Mouse (Mus musculus): Measurements from ENCODE around the gene Slamf6.
"Not testable (repeated sequence)": the region's sequence is repeated elsewhere in the genome, so short reads cannot be mapped to it uniquely, and the experiment has no call there.

Slamf6 gene

GRCm38 (mm10) chr1:171917305-171918039, at the start of gene Slamf6:
Slamf6 (plus strand) TSS chr1:171917515.
- DNase-seq, result no peak

DNA sequence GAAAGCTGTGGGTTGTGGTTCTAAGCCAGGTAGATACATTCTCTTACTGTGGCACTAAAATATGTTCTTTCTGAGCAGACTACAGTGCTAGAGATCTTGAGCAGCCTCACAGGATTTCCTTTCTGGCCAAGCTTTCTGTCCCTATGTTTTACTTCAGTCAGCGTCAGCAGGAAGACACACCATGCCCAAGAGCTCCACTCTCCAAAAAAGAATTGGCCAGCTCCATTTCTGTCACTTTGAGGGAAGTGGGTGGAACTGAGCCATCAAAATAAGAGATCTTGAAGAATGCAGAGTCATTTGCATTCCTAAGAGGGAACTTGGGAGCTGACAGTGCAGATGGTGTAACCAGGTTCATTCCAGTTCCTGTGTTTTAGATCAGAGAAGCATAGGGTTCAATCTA, 30.3 kb upstream of the Slamf6 start:
- DNase-seq, result no peak

DNA sequence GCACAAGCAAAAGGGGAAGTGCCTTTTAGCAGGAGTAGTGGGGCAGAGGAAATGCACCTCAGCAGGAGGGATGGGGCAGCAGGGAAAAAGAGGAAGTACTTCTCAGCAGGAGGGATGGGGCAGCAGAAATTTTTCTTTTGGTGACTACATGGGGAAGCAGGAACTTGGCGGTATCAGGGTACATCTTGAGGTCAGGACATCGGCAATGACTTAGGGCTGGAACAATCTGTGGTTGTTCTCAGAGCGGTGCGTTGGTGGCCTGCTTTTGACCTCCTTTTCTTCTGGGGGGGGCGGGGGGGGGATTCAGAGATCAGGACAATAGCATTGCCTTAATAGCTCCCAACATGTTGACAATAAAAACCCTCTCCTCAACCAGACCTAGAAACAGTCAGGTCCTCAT, 22.0 kb upstream of the Slamf6 start, which contains the start of gene Gm10521:
TSS of gene Gm10521 (plus strand) at position 301 of the 400 bp plus-strand sequence.
- not testable (repeated sequence) for DNase-seq

- no peak for DNase-seq
These were observed 13.3 kb upstream of the Slamf6 start for GRCm38 (mm10) chr1:171904011-171904410.

DNA sequence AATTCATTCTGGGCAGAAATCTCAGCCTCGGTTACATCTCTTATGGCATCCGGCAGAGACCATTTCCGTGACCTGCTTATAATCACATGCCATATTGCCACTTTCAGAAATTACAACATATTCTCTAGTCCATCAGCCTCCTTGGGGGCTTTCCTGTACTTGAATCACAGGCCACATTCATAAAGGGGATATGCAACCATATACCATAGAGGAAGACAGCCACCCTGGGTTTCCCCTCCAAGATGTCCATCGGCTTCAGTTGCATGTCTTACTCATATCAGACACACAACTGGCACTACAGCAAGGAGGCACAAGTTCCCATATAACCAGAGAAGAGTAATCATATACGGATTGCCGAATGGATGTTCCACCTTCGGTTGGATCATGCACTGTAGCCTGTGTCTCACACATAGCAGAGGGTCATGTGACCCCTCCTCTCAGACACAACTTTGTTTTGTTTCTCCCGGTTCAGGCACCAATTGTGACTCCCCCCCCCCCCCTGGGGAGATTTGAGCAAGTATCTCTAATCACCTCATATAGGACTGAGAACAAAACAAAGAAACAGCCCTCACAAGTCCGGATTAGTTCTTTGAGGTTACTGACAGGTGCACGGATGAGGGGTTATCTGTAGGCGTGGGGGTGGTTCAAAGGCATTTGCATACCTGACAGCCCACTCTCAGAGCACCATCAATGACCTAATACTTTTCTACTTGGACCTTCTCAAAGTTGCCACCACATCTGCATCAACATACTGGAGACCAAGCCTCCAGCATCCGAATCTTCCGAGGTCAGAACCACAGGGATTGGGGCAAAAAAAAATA, 1.5 kb upstream of the Slamf6 start:
- DNase-seq, result no peak

GRCm38 (mm10) chr1:171918136-171918920, 1.0 kb downstream of the Slamf6 start:
- DNase-seq, result no peak

GRCm38 (mm10) chr1:171919193-171919592, 1.9 kb downstream of the Slamf6 start:
- DNase-seq, result no peak

- DNase-seq, result no peak
These were observed 2.7 kb downstream of the Slamf6 start for GRCm38 (mm10) chr1:171919901-171920510.

DNA sequence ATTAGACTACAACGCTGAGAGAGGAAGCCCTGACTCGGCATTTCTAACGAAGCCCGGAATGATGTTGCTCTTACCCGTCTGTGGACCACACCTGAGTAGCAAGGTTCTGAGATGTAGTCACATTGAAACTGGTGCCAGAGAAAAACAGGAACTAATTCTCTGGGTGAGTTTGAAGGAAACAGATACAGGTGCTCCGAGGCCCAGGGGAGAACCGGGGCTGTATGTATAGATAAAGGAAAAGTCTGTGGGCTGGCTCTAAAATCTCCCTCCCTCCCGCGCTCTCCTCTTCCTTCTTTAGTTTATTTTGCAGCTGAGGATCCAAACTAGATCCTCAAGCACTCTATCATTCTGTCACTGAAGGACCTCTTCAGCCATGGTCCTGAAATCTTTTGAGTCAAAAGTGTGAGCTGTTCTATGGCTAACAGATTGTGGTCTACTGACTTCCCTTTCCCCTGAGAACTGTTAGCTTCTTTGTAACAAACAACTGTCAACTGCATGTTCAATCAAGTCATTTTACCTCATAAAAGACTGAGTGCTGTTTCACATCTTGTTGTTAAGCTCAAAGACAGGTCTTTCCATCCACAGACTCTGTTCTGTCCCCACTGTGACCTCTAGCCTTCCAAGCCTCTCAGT, 3.8 kb downstream of the Slamf6 start:
- no peak for DNase-seq

- DNase-seq, result no peak
These were observed 4.3 kb downstream of the Slamf6 start for GRCm38 (mm10) chr1:171921641-171922040.

DNA sequence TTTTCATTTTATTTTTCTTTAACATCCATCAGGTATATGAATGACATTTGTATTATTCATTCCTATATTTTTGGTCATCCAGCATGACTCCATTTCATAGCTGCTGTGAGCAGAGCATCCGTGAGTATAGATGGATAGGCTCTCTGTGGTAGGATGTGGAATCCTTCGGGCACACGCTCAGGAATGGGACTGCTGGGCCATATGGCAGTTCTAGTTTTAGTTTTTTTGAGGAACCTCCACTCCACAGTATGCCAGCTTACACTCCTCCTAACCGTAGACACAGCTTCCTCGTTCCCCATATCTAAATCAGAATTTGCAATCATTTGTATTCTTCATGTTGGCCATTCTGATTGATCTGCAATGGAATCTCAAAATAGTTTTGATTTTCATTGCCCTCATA, 5.5 kb downstream of the Slamf6 start:
- DNase-seq, result no peak

DNA sequence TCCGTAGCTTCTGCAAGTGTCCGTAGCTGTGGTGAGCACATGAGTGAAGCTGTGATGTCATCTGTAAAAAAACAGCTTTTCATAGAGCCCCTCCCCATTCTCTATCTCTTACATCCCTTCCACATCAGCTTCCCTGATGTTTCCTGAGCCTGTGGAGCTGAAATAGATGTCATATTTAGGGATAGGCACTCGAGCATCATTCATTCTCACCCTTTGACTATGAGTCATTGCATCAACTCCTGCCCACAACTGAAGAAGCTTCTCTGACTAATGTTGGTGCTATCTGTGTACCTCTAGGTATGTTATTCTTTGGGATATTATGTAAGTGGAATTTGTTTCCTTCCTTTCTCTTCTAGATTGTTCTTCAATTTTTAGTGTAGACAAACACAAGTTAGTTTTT, 7.6 kb downstream of the Slamf6 start:
- no peak for DNase-seq

DNA sequence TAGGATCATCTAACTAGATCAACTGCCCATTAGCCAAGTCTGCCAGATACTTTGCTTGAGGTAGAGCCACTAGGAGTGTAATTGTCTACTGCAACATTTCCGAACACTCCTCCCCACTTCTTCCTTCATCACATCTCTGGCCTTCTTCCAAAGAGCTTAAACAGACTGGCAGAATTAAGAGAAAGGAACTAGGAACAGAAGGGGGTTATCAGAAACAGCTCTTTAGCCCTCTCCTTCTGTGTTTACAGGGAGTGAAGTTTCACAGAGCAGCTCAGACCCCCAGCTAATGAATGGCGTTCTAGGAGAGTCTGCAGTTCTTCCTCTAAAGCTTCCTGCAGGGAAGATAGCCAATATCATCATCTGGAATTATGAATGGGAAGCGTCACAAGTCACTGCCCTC, 16.5 kb downstream of the Slamf6 start:
- DNase-seq, result no peak

GRCm38 (mm10) chr1:171938952-171939948, 21.9 kb downstream of the Slamf6 start:
- no peak for DNase-seq

- no peak for DNase-seq
These were observed 23.3 kb downstream of the Slamf6 start for GRCm38 (mm10) chr1:171940626-171941025.

GRCm38 (mm10) chr1:171946447-171946995, 29.2 kb downstream of the Slamf6 start:
- no peak for DNase-seq

- no peak for DNase-seq
These were observed 31.0 kb downstream of the Slamf6 start for GRCm38 (mm10) chr1:171948161-171948945.

DNA sequence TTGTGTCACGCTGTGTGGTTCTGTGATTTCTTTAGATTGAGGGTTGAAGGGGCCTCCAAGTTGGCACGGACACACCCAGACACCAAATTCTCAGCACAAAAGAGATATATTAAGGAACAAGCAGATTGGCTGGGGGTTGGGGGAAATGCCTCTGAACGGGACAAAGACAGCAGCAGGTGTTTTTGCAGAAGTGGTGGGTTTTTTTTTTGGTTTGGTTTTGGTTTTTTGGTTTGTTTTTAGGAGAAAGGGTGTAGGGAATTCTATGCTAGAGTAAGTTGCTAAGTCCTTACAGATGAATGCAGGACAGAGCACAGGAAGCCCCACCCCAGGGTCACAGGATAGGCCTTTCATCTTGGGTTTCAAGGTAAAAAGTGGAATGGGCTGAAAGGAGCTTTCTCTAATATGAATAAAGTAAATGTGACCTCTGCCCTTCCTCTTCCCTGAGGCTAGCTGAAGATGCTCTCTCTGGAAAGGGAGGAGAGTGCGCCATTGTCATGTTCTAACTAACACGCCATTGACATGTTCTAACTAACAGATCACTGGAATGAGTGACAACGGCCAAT, 31.7 kb downstream of the Slamf6 start:
- no peak for DNase-seq

- DNase-seq, result no peak
These were observed 37.8 kb downstream of the Slamf6 start for GRCm38 (mm10) chr1:171955071-171955470.

GRCm38 (mm10) chr1:171957411-171957810, 40.1 kb downstream of the Slamf6 start:
- DNase-seq, result no peak
